In genomic region chr8:47021135-47021555, GRCm38 (mm10) we compare ENCODE assay signal across 11 mouse cellular contexts. TPM values are rescaled to one million over a fixed set of nuclear protein-coding genes. Genes with fewer than 3 reads are reported as not detected.
DNase-seq lines count a peak whose midpoint lies in the region; ATAC-seq and TF ChIP-seq lines count a peak whose summit lies in the region.
"Had no signal": no experiment of that assay in that cellular context is flagged by ENCODE, and none has a peak within 500 bp of the region (broad histone marks: within the 10 kb centered on the region; RNA-seq: fewer than 3 reads in every experiment).

No protein-coding gene starts in this region.

- H3K27ac ChIP-seq in heart, postnatal 0 days (ENCODE audit: low read depth): no peak overlapping the region
- H3K27ac ChIP-seq in heart, embryonic 12.5 days (ENCODE audit: poor library complexity, severe bottlenecking): no peak overlapping the region
- H3K27ac ChIP-seq in midbrain, embryonic 14.5 days (replicated peaks; ENCODE audit: low read depth, low read length): no peak overlapping the region
- no peak overlapping the region for H3K27ac ChIP-seq in midbrain, embryonic 15.5 days
- H3K27ac ChIP-seq in embryonic facial prominence, embryonic 13.5 days: peak overlapping the region; percentile 13; the same call in 1 of the 2 replicates

- H3K4me3 ChIP-seq in heart, postnatal 0 days (ENCODE audit: low read depth, low read length): no peak overlapping the region
- H3K4me3 ChIP-seq in heart, embryonic 12.5 days: no peak overlapping the region
- no peak overlapping the region for H3K4me3 ChIP-seq in midbrain, embryonic 14.5 days (replicated peaks; ENCODE audit: low read depth, low read length)
- H3K4me3 ChIP-seq in midbrain, embryonic 15.5 days: no peak overlapping the region
- H3K4me3 ChIP-seq in embryonic facial prominence, embryonic 13.5 days: no peak overlapping the region

- H3K9ac ChIP-seq in heart, postnatal 0 days (replicated peaks; ENCODE audit: low read depth, low read length): no peak overlapping the region
- no peak overlapping the region for H3K9ac ChIP-seq in heart, embryonic 12.5 days
- no peak overlapping the region for H3K9ac ChIP-seq in midbrain, embryonic 14.5 days (replicated peaks; ENCODE audit: low read length)
- no peak overlapping the region for H3K9ac ChIP-seq in midbrain, embryonic 15.5 days
- no peak overlapping the region for H3K9ac ChIP-seq in embryonic facial prominence, embryonic 13.5 days

- DNase-seq in heart, postnatal 0 days (ENCODE audit: low spot score): peak; percentile 7
- peak; percentile 50 for DNase-seq in midbrain, embryonic 14.5 days
- peak; percentile 36 for DNase-seq in retina, embryonic 14.5 days (ENCODE audit: low spot score)
- DNase-seq in left cerebral cortex, adult 9 months (ENCODE audit: low spot score in 2 of 2): no peak
- DNase-seq: adrenal gland, adult 2 months; cerebellum, adult 11 months; thymus, postnatal 4 days had no signal

- no peak for TF ChIP-seq EP300 in heart, postnatal 0 days (IDR thresholded peaks at IDR 0.05; ENCODE audit: low read depth)

- 50% methylated on average over 8 of the region's 8 CpGs for WGBS in heart, postnatal 0 days
- WGBS in heart, embryonic 12.5 days: 50% methylated on average over 8 of the region's 8 CpGs
- WGBS in midbrain, embryonic 14.5 days: 74% methylated on average over 8 of the region's 8 CpGs
- WGBS in midbrain, embryonic 15.5 days: 78% methylated on average over 8 of the region's 8 CpGs
- WGBS in embryonic facial prominence, embryonic 13.5 days: 46% methylated on average over 8 of the region's 8 CpGs

- no peak overlapping the region for H3K4me2 ChIP-seq in heart, postnatal 0 days (ENCODE audit: low read depth, low read length)
- H3K4me2 ChIP-seq in heart, embryonic 12.5 days: no peak overlapping the region
- H3K4me2 ChIP-seq in midbrain, embryonic 14.5 days (ENCODE audit: low read length): no peak overlapping the region
- H3K4me2 ChIP-seq in midbrain, embryonic 15.5 days: no peak overlapping the region
- H3K4me2 ChIP-seq in embryonic facial prominence, embryonic 13.5 days: no peak overlapping the region

- no peaks in the 10 kb centered on the region for H3K36me3 ChIP-seq in heart, postnatal 0 days (replicated peaks; ENCODE audit: control insufficient read depth, insufficient read depth, low read length)
- no peaks in the 10 kb centered on the region for H3K36me3 ChIP-seq in heart, embryonic 12.5 days
- no peaks in the 10 kb centered on the region for H3K36me3 ChIP-seq in midbrain, embryonic 14.5 days (ENCODE audit: control insufficient read depth, insufficient read depth, low read length)
- no peaks in the 10 kb centered on the region for H3K36me3 ChIP-seq in midbrain, embryonic 15.5 days (replicated peaks)
- H3K36me3 ChIP-seq in embryonic facial prominence, embryonic 13.5 days: no peaks in the 10 kb centered on the region

- H3K27me3 ChIP-seq in heart, postnatal 0 days (ENCODE audit: control insufficient read depth, insufficient read depth, low read length): no peaks in the 10 kb centered on the region
- H3K27me3 ChIP-seq in heart, embryonic 12.5 days (replicated peaks): peaks cover 43% of the 10 kb centered on the region
- no peaks in the 10 kb centered on the region for H3K27me3 ChIP-seq in midbrain, embryonic 14.5 days (ENCODE audit: control insufficient read depth, insufficient read depth, low read length)
- H3K27me3 ChIP-seq in midbrain, embryonic 15.5 days (replicated peaks): no peaks in the 10 kb centered on the region
- H3K27me3 ChIP-seq in embryonic facial prominence, embryonic 13.5 days: no peaks in the 10 kb centered on the region; the same call in 1 of the 2 replicates

- peak; percentile 27; the same call in 1 of the 2 replicates for TF ChIP-seq CTCF in heart, postnatal 0 days (IDR thresholded peaks at IDR 0.05; ENCODE audit: low read depth)

- no peaks in the 10 kb centered on the region for H3K4me1 ChIP-seq in heart, postnatal 0 days (ENCODE audit: control insufficient read depth, insufficient read depth)
- peaks cover 10% of the 10 kb centered on the region for H3K4me1 ChIP-seq in heart, embryonic 12.5 days (replicated peaks)
- H3K4me1 ChIP-seq in midbrain, embryonic 14.5 days (ENCODE audit: control insufficient read depth, insufficient read depth, low read length): no peaks in the 10 kb centered on the region
- H3K4me1 ChIP-seq in midbrain, embryonic 15.5 days: no peaks in the 10 kb centered on the region
- peaks cover 10% of the 10 kb centered on the region for H3K4me1 ChIP-seq in embryonic facial prominence, embryonic 13.5 days

- H3K9me3 ChIP-seq in heart, postnatal 0 days (replicated peaks; ENCODE audit: control insufficient read depth, low read length): no peaks in the 10 kb centered on the region
- H3K9me3 ChIP-seq in heart, embryonic 12.5 days (replicated peaks): no peaks in the 10 kb centered on the region
- H3K9me3 ChIP-seq in midbrain, embryonic 14.5 days (ENCODE audit: control insufficient read depth, low read length): no peaks in the 10 kb centered on the region
- H3K9me3 ChIP-seq in midbrain, embryonic 15.5 days: no peaks in the 10 kb centered on the region
- H3K9me3 ChIP-seq in embryonic facial prominence, embryonic 13.5 days: no peaks in the 10 kb centered on the region

- no peak for ATAC-seq in heart, postnatal 0 days (ENCODE audit: insufficient read depth, low read depth)
- ATAC-seq in heart, embryonic 12.5 days (ENCODE audit: insufficient number of reproducible peaks, low FRiP score): no peak; the same call in 1 of the 2 replicates
- ATAC-seq in midbrain, embryonic 14.5 days (ENCODE audit: low FRiP score, low TSS enrichment): no peak
- ATAC-seq in midbrain, embryonic 15.5 days (replicated peaks): no peak
- ATAC-seq in embryonic facial prominence, embryonic 13.5 days (ENCODE audit: insufficient number of reproducible peaks, insufficient read depth, low FRiP score, low TSS enrichment, low read depth): no peak
- no peak for ATAC-seq in activated CD4-positive, CD25-positive, alpha-beta regulatory T cell, adult 4 months

RNA-seq across cellular contexts. Expression of gene Enpp6, which starts 34.5 kb away (rescaled TPM):
- total RNA-seq in heart, postnatal 0 days (2014; rRNA removed; ENCODE audit: low replicate concordance): 7.7 and 13.0 TPM in 2 replicates
- polyA plus RNA-seq in heart, postnatal 0 days (2015; fragmentation: Nextera tagmentation; extraction: Ambion mirVana): 5.4 and 5.5 TPM in 2 replicates
- polyA plus RNA-seq in heart, embryonic 12.5 days (2016; fragmentation: Nextera tagmentation; extraction: Ambion mirVana): 2.4 and 2.5 TPM in 2 replicates
- not detected in 2 replicates for polyA plus RNA-seq in midbrain, embryonic 14.5 days (2014; fragmentation: Nextera tagmentation; extraction: Ambion mirVana)
- polyA plus RNA-seq in midbrain, embryonic 15.5 days (2015; fragmentation: Nextera tagmentation; extraction: Ambion mirVana): 0.15 TPM in 1 of 2 replicates, not detected in the other
- polyA plus RNA-seq in embryonic facial prominence, embryonic 13.5 days (2015; fragmentation: Nextera tagmentation; extraction: Ambion mirVana): 0.54 and 0.72 TPM in 2 replicates
- polyA plus RNA-seq in activated CD4-positive, CD25-positive, alpha-beta regulatory T cell, adult 4 months (2017; shearing (Covaris generic)): under 1 TPM; 0.46 to 0.68 TPM

Comparison
In these comparisons a context has a peak if more than half of its experiments do, and no peak if none do; other contexts are left out.
1. DNase-seq: peak in heart, postnatal 0 days (single experiment), midbrain, embryonic 14.5 days (single experiment) and retina, embryonic 14.5 days (single experiment); none in left cerebral cortex, adult 9 months (0 of 2).